Mouse (Mus musculus) cerebellum, adult 2 months (tissue): ENCODE data around the gene Spag7. TPM values are rescaled to one million over a fixed set of nuclear protein-coding genes. Genes with fewer than 3 reads are reported as not detected.

ENCODE experiments used
- DNase-seq, 2 experiments: peaks; one replicate each; pipeline ENCODE4 v3.0.0; 2021
- H3K27ac ChIP-seq: fragments of 200-500 bp; 2 replicates; pipeline ENCODE4 v1.5.1; 2012; ENCODE audit warnings: low read length, control low read depth, inconsistent platforms; ENCODE audit not compliant: insufficient read depth
- H3K27me3 ChIP-seq: fragments of 200-500 bp; 2 replicates; pipeline ENCODE4 v1.6.1; 2012; ENCODE audit warnings: inconsistent platforms, mild to moderate bottlenecking, low read length, moderate library complexity; ENCODE audit not compliant: control insufficient read depth, insufficient read depth
- H3K4me1 ChIP-seq: fragments of 200-500 bp; 2 replicates; pipeline ENCODE4 v1.6.1; 2011; ENCODE audit warnings: low read length; ENCODE audit not compliant: control insufficient read depth, insufficient read depth
- H3K4me3 ChIP-seq: fragments of 200-500 bp; replicated peaks from 2 replicates; pipeline ENCODE3; 2011; ENCODE audit warnings: mild to moderate bottlenecking, low read depth, low read length, control low read depth; ENCODE audit not compliant: insufficient read depth
- CTCF ChIP-seq: fragments of 200-500 bp; IDR thresholded peaks from 2 replicates; pipeline ENCODE4 v1.5.1; 2011; ENCODE audit warnings: low read depth, mild to moderate bottlenecking, control low read depth, low read length, moderate library complexity, borderline replicate concordance; ENCODE audit not compliant: insufficient read depth
- POLR2A ChIP-seq: fragments of 200-500 bp; IDR thresholded peaks from 2 replicates; pipeline ENCODE4 v1.6.1; 2011; ENCODE audit warnings: low read length, control low read depth, borderline replicate concordance; ENCODE audit not compliant: insufficient read depth
- WGBS: fragments of 180-500 bp; shearing (Covaris S2); methylation state at CpG from one replicate; pipeline ENCODE4 v1.1.7; 2018; 5-methylcytosine and 5-hydroxymethylcytosine counted together
- polyA plus RNA-seq: library from polyadenylated mRNA; depleted of rRNA; stranded (reverse); fragments of >200 nt; gene quantifications from 2 replicates; pipeline ENCODE4 v1.2.3, GENCODE M21; 2012

Gene Spag7
- polyA plus RNA-seq, 1 experiment: 93.2 TPM

DNA sequence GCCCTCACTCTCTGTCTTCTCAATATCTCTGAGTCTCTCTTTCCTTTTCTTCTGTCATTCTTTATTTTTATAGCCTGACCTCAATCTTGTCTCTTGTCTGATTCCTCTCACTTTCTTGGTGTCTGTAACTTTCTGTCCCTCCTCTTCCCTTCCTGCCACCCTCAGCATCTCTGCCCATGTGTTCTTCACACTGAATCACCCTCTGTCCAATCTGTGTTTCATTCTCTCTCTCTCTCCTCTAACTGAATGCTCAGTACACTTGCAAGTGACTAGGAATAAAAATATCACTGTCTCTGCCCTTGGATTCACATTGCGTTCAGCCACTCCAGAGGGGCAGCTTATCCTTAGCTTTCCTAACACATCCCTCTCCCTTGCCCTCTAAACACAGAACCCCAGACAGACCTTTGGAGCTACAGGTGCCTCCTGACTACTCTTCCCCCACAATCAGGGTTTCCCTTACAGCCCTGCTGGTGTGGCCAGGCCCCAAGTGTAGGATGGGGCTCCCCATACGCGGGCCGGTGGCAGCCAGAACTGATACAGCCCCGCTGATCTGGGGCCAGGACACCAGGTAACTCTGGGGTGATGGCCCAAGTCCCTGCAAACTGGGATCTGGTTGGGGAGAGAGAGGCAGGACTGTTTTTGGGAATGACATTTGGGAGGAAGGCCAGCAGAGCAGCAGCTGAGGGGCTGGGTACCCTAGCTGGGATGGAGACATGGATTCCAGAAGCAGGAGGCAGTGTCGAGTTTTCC is 32.9 kb upstream of the Spag7 start:
- DNase-seq: no peak
- 37% methylated on average over 6 of the region's 6 CpGs for WGBS
- no peak overlapping the region; the same call in 1 of the 2 replicates for H3K27ac ChIP-seq
- H3K4me3 ChIP-seq: peak overlapping the region; percentile 7
- no peak for TF ChIP-seq CTCF
- no peak for TF ChIP-seq POLR2A
- peaks cover 10% of the 10 kb centered on the region for H3K4me1 ChIP-seq
- H3K27me3 ChIP-seq: no peaks in the 10 kb centered on the region

DNA sequence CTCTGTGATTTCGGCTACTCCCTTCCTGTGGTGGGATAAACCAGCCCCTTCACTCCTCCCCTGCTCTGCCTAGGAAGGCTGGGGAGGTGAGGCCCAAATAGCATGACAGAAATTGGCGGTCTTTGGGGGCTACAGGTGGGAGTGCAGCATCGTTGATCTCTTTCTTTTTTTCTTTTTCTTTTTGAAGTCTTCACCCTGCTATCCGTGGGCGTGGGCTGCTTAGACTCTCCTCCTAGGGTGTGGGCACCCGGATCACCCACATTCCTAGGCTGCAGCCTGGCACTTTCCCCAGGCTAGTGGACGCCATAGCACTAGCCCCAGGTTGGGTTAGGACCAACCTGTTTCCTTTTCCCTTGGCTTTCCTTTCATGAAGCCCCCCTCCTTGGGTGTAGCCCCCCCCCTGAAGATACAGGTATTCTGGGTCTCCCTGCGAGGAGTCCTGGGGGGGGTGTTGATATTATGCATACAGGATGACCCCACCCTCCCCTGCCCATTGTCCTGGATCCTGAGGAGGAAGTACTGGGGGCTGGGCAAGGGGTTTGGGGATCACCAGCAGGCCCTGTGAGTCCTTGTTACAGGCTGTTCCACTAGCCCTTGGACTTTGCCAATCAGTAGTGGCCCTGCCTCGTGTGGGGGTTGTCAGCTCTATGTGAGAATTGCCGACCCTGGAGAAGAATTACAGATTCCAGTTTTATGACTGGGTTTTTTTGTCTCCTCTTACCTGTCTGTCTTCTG is 32.2 kb upstream of the Spag7 start:
- H3K27ac ChIP-seq: peak overlapping the region; percentile 35; the same call in 1 of the 2 replicates
- DNase-seq: peak in 1 of 2 experiments; percentile 29
- no peaks in the 10 kb centered on the region for H3K27me3 ChIP-seq
- 11% methylated on average over 10 of the region's 10 CpGs for WGBS
- H3K4me3 ChIP-seq: peak overlapping the region; percentile 63
- TF ChIP-seq CTCF: no peak
- no peak for TF ChIP-seq POLR2A
- peaks cover 10% of the 10 kb centered on the region for H3K4me1 ChIP-seq

DNA sequence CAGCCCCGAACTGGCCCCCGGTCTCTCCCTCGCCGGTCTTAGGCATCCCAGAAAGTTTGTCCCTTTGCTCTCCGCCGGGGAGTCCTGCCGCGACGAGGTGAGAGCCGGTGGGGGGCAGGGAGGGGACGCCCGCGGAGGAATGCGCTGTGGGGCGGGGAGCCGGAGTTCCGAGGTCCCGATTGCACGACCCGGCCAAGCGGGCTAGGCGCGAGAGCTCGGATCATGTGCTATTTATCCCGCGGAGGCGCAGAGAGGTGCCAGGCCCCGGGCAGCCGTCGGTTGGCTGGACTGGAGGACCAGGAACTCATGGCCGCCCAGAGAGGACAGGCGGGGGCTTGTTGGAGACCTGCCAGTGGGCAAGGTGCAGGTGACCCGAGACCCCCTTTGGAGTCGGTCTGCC is 31.4 kb upstream of the Spag7 start:
- Histone ChIP-seq H3K4me3 (peak overlapping the region; percentile 63), H3K4me1 (peaks cover 10% of the 10 kb centered on the region), H3K27ac (peak overlapping the region; percentile 35; the same call in 1 of the 2 replicates), H3K27me3 (no peaks in the 10 kb centered on the region)
- WGBS: under 1% methylated on average over 34 of the region's 34 CpGs
- no peak for TF ChIP-seq POLR2A
- no peak for TF ChIP-seq CTCF
- DNase-seq: peak; percentile 70 to 75

DNA sequence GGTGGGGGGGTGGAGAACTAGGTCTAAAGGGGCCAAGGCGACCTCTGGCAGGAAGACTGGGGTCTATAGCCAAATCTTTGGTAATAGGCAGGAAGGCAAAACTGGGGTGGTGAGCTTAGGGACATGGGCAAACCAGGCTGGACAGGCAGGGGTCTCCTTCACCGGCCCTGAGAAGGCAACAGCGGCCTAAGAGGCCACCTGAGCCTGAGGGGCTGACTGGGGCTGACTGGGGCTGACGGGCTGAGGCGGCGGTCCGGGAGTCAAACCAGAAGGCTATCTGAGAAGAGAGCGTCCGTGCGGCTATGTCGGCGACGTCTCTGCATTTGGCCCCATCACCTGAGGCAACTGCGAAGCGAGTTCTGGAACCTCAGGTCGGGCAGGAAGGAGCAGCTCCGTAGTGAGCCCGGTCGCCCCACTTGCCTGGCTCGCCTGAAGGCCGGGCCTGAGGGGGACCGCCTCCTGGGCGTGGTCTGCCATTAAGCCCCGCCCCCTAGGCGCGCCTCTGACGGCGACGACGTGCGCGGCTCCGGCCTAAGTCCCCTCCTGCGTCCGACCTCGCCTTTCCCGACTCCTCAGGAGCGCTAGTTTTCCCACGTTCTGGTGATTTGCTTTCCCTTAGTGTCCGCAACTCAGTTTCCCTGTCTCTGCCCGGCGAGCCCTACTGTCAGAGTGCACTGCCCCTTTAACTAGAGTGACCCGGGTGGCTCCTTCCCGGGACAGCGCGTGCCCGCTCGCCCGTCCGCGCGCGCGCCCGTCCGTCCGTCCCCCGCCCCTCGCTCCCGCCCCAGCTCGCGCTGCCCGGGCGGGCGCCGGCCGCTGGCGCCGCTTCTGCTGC is 30.7 kb upstream of the Spag7 start, which contains the start of the genes Inca1 and Kif1c:
Gene Inca1 (minus strand): TSS at position 434 of the 835 bp plus-strand sequence.
Gene Kif1c (plus strand): TSS at position 827 of the 835 bp plus-strand sequence.
- Histone ChIP-seq H3K27ac (peak within 1 kb of the TSS; percentile 90), H3K4me1 (peaks cover 10% of the 10 kb centered on the region), H3K4me3 (peak within 1 kb of the TSS; percentile 85), H3K27me3 (no peaks in the 10 kb centered on the region)
- DNase-seq: peak; percentile 94 to 98
- WGBS: 1% methylated on average over 69 of the region's 69 CpGs
- TF ChIP-seq POLR2A (peak; percentile 95), CTCF (no peak)

DNA sequence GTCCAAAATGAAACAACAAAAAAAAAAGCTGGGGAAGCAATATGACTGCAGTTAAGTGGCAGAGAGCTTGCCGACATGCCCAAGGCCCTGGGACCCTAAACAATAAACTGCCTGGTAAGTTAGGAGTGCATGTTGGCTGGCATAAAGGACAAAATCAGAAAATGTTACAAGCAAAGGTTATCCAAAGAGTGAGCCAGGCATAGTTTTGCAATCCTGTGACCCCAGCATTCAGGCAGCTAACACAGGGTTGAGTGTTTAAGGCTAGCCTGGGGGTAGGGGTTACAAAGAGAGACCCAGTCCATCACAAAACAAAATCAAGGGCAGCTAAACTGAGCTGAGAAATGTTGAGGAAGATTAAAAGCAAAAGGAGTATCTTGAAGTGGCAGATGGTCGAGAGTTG is 29.8 kb upstream of the Spag7 start:
- no peak for DNase-seq
- H3K4me1 ChIP-seq: peaks cover 10% of the 10 kb centered on the region
- H3K27ac ChIP-seq: no peak overlapping the region
- no peak overlapping the region for H3K4me3 ChIP-seq
- TF ChIP-seq POLR2A (no peak), CTCF (no peak)
- 67% methylated on average over 2 of the region's 2 CpGs for WGBS
- H3K27me3 ChIP-seq: no peaks in the 10 kb centered on the region

DNA sequence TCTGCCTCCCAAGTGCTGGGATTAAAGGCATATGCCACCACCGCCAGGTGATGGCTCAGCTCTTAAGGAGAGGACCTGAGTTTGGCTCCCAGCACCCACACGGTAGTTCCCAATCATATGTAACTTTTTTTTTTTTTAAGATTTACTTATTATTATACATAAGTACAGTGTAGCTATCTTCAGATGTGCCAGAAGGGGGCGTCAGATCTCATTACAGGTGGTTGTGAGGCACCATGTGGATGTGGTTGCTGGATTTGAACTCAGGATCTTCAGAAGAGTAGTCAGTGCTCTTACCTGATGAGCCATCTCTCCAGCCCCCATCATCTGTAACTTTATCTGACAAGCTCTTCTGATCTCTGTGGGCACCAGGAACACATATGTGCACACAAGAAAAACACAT is 28.2 kb upstream of the Spag7 start:
- 79% methylated on average over 3 of the region's 3 CpGs for WGBS
- Histone ChIP-seq H3K4me3 (no peak overlapping the region), H3K27ac (no peak overlapping the region), H3K27me3 (no peaks in the 10 kb centered on the region), H3K4me1 (peaks cover 6% of the 10 kb centered on the region)
- no peak for DNase-seq
- TF ChIP-seq POLR2A: no peak
- TF ChIP-seq CTCF: no peak

DNA sequence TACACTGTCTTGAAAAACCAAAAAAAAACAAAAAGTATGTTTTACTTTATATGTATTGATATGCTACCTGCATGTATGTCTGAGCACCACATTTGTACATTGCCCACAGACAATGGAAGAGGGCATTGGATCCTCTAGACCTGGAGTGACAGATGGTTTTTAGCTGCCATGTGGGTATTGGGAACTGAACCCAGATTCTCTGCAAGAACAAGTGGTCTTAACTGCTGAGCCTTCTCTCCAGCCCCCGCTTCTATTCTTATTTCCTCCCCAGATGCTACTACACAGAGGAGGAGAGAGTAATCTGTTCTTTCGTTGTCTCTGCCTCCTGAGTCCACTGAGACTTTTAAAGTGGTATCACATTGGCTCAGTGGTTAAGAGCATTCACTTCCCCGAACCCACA is 24.3 kb upstream of the Spag7 start:
- no peak overlapping the region for H3K27ac ChIP-seq
- no peak overlapping the region for H3K4me3 ChIP-seq
- H3K4me1 ChIP-seq: peaks cover 6% of the 10 kb centered on the region; the same call in 1 of the 2 replicates
- 62% methylated on average over 3 of the region's 3 CpGs for WGBS
- DNase-seq: no peak
- no peak for TF ChIP-seq CTCF
- no peak for TF ChIP-seq POLR2A
- H3K27me3 ChIP-seq: no peaks in the 10 kb centered on the region
